Comparison of ENCODE assay signal across 8 mouse cellular contexts in the genomic region with DNA sequence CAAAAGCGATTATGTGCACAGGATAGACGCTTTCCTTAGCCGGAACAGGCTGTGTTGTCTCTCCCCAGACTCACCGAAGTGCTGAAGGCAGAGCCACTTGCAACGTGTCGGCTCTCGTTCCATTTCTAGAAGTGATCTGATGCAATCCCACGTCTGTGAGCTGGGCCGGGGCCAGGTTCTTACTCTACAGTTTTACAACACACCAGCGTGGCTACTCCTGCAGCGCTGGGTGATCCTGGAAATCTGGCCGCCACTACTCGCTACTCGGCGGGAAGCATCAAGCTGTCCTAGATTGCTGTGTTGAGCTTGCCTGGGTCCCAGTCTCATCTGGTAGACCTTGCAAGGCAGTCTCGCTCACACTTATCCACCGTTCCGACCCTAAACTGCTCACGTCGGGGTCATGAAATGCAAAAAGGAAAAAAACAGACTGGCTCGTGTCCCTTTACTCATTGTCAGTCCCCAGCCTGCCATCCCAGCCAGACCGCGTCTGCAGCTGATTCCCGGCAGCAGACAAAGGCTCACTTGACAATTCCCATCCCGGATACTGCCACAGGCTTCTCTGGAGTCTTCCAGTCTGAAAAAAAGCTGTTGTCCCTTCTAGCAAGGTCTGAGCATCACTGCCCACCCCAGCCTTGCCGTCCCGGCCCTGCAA. TPM values are rescaled to one million over a fixed set of nuclear protein-coding genes. Genes with fewer than 3 reads are reported as not detected.
DNase-seq lines count a peak whose midpoint lies in the region; ATAC-seq lines count a peak whose summit lies in the region.

No protein-coding gene starts in this region.

- peak; percentile 4; the same call in 1 of the 2 replicates for ATAC-seq in heart, embryonic 12.5 days (ENCODE audit: insufficient number of reproducible peaks, low FRiP score)
- no peak for ATAC-seq in liver, embryonic 12.5 days

- H3K36me3 ChIP-seq in forebrain, embryonic 10.5 days (replicated peaks): no peaks in the 10 kb centered on the region
- no peaks in the 10 kb centered on the region for H3K36me3 ChIP-seq in heart, embryonic 12.5 days
- H3K36me3 ChIP-seq in liver, embryonic 12.5 days: no peaks in the 10 kb centered on the region

- peak overlapping the region; percentile 100 for H3K4me2 ChIP-seq in heart, embryonic 12.5 days
- peak overlapping the region; percentile 65 for H3K4me2 ChIP-seq in liver, embryonic 12.5 days

- H3K4me3 ChIP-seq in forebrain, embryonic 10.5 days: peak overlapping the region; percentile 66
- peak overlapping the region; percentile 76 for H3K4me3 ChIP-seq in heart, embryonic 12.5 days
- H3K4me3 ChIP-seq in liver, embryonic 12.5 days: peak overlapping the region; percentile 40

- no peaks in the 10 kb centered on the region for H3K9me3 ChIP-seq in forebrain, embryonic 10.5 days
- H3K9me3 ChIP-seq in heart, embryonic 12.5 days (replicated peaks): no peaks in the 10 kb centered on the region
- H3K9me3 ChIP-seq in liver, embryonic 12.5 days (replicated peaks): no peaks in the 10 kb centered on the region

- WGBS in forebrain, embryonic 10.5 days: 6% methylated on average over 27 of the region's 27 CpGs
- WGBS in heart, embryonic 12.5 days: 2% methylated on average over 27 of the region's 27 CpGs
- WGBS in liver, embryonic 12.5 days (ENCODE audit: insufficient replicate concordance): 10% methylated on average over 27 of the region's 27 CpGs

- peaks cover 14% of the 10 kb centered on the region for H3K4me1 ChIP-seq in forebrain, embryonic 10.5 days
- peaks cover 26% of the 10 kb centered on the region for H3K4me1 ChIP-seq in heart, embryonic 12.5 days (replicated peaks)
- no peaks in the 10 kb centered on the region for H3K4me1 ChIP-seq in liver, embryonic 12.5 days

- peak; percentile 7 for DNase-seq in CD4-positive, CD25-positive, alpha-beta regulatory T cell, adult 2 months (ENCODE audit: low read depth, low spot score)
- DNase-seq in adrenal gland, postnatal 36 days: peak; percentile 65 to 81
- no peak for DNase-seq in forebrain, embryonic 10.5 days (ENCODE audit: extremely low spot score, low spot score)
- DNase-seq in kidney, postnatal 10 days: peak; percentile 40
- peak; percentile 20 for DNase-seq in naive thymus-derived CD4-positive, alpha-beta T cell, adult 2 months (ENCODE audit: low read depth)
- peak; percentile 24 to 66 for DNase-seq in urinary bladder, postnatal 4 days (ENCODE audit: low spot score in 2 of 2)

- peak overlapping the region; percentile 82 for H3K9ac ChIP-seq in heart, embryonic 12.5 days
- H3K9ac ChIP-seq in liver, embryonic 12.5 days: no peak overlapping the region

- peak overlapping the region; percentile 48 for H3K27ac ChIP-seq in forebrain, embryonic 10.5 days
- H3K27ac ChIP-seq in heart, embryonic 12.5 days (ENCODE audit: poor library complexity, severe bottlenecking): peak overlapping the region; percentile 76
- no peak overlapping the region for H3K27ac ChIP-seq in liver, embryonic 12.5 days

- peaks cover 38% of the 10 kb centered on the region for H3K27me3 ChIP-seq in forebrain, embryonic 10.5 days (ENCODE audit: poor library complexity, severe bottlenecking)
- H3K27me3 ChIP-seq in heart, embryonic 12.5 days (replicated peaks): peaks cover 5% of the 10 kb centered on the region; the same call in 1 of the 2 replicates
- peaks cover 62% of the 10 kb centered on the region for H3K27me3 ChIP-seq in liver, embryonic 12.5 days (replicated peaks)

RNA-seq across cellular contexts. Expression of a gene that starts 0.6 kb away (rescaled TPM):
- total RNA-seq in adrenal gland, postnatal 36 days (2021): under 1 TPM; 0.36 to 0.89 TPM
- 1.6 and 1.9 TPM in 2 replicates for polyA plus RNA-seq in forebrain, embryonic 10.5 days (2016; fragmentation: Nextera tagmentation; extraction: Ambion mirVana)
- 13.3 and 14.8 TPM in 2 replicates for polyA plus RNA-seq in heart, embryonic 12.5 days (2016; fragmentation: Nextera tagmentation; extraction: Ambion mirVana)
- polyA plus RNA-seq in liver, embryonic 12.5 days (2016; fragmentation: Nextera tagmentation; extraction: Ambion mirVana): 0.17 and 0.25 TPM in 2 replicates

RNA-seq across cellular contexts. Expression of a gene that starts 10.2 kb away (rescaled TPM):
- 10 to 100 TPM; 26.1 to 29.8 TPM for total RNA-seq in adrenal gland, postnatal 36 days (2021)
- polyA plus RNA-seq in forebrain, embryonic 10.5 days (2016; fragmentation: Nextera tagmentation; extraction: Ambion mirVana): 35.0 and 36.8 TPM in 2 replicates
- 30.1 and 34.9 TPM in 2 replicates for polyA plus RNA-seq in heart, embryonic 12.5 days (2016; fragmentation: Nextera tagmentation; extraction: Ambion mirVana)
- polyA plus RNA-seq in liver, embryonic 12.5 days (2016; fragmentation: Nextera tagmentation; extraction: Ambion mirVana): 14.3 and 14.8 TPM in 2 replicates
